Mouse (Mus musculus) lung, adult 2 months (tissue): ENCODE results near the gene Rcan2.

Experiments used
- CTCF ChIP-seq: fragments of 200-500 bp; IDR thresholded peaks from 2 replicates; pipeline ENCODE4 v1.5.1; 2011; ENCODE audit warnings: mild to moderate bottlenecking, low read length, control low read depth; ENCODE audit not compliant: insufficient read depth
- POLR2A ChIP-seq: fragments of 200-500 bp; IDR thresholded peaks from 2 replicates; pipeline ENCODE4 v1.6.1; 2011; ENCODE audit warnings: low read depth, mild to moderate bottlenecking, control low read depth, low read length, borderline replicate concordance; ENCODE audit errors: extremely low read depth

DNA sequence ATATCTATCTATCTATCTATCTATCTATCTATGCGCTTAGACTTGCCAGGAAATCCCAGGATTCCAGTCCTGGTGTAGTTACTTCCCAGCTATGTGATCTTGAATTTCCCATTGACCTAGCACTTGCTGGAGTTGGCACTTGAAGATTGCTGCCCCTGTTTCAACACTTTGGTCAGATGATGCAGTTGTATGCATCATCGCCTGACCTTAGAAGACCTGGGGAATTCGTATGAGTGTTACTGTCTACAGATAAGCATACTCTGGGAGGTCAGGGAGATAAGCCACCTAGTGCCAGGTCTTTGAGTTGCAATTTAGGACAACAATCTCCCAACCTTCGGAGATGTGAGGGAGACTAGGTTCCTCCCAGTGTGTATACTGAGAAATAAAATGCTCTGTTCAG is 5.7 kb downstream of the Rcan2 start:
- TF ChIP-seq CTCF (no peak), POLR2A (no peak)
